Mouse (Mus musculus) lung, embryonic 15.5 days (tissue): ENCODE results near the gene Pdss2. TPM values are rescaled to one million over a fixed set of nuclear protein-coding genes. Genes with fewer than 3 reads are reported as not detected.
A peak's percentile ranks its signal among the peaks of the same experiment; 100 is the strongest.

Source experiments
- ATAC-seq: fragments of 200-750 bp; cut with Nextera tagmentation; 2 replicates; pipeline ENCODE4 v1.8.0; 2017; ENCODE audit warnings: moderate number of reproducible peaks, borderline replicate concordance; ENCODE audit not compliant: low FRiP score, low TSS enrichment; ENCODE audit errors: extremely low read depth
- H3K27ac ChIP-seq: fragments of 300-500 bp; sonication (generic); 2 replicates; pipeline ENCODE4 v1.5.1; 2015; ENCODE audit warnings: moderate library complexity, mild to moderate bottlenecking, inconsistent platforms
- H3K27me3 ChIP-seq: fragments of 300-500 bp; sonication (generic); 2 replicates; pipeline ENCODE4 v1.6.1; 2015; ENCODE audit warnings: inconsistent platforms
- H3K36me3 ChIP-seq: fragments of 300-500 bp; sonication (generic); 2 replicates; pipeline ENCODE4 v1.6.1; 2015; ENCODE audit warnings: inconsistent platforms
- H3K4me1 ChIP-seq: fragments of 300-500 bp; sonication (generic); 2 replicates; pipeline ENCODE4 v1.6.1; 2015; ENCODE audit warnings: inconsistent platforms
- H3K4me2 ChIP-seq: fragments of 300-500 bp; sonication (generic); 2 replicates; pipeline ENCODE4 v1.6.1; 2015; ENCODE audit warnings: inconsistent platforms, mild to moderate bottlenecking, moderate library complexity
- H3K4me3 ChIP-seq: fragments of 300-500 bp; sonication (generic); 2 replicates; pipeline ENCODE4 v1.5.1; 2015; ENCODE audit warnings: mild to moderate bottlenecking, inconsistent platforms
- H3K9ac ChIP-seq: fragments of 300-500 bp; sonication (generic); 2 replicates; pipeline ENCODE4 v1.6.1; 2015; ENCODE audit warnings: inconsistent platforms
- H3K9me3 ChIP-seq: fragments of 300-500 bp; sonication (generic); 2 replicates; pipeline ENCODE4 v1.6.1; 2016; ENCODE audit warnings: inconsistent platforms
- WGBS: fragments of 180-500 bp; shearing (Covaris S2); methylation state at CpG from one replicate; pipeline ENCODE4 v1.1.7; 2015; 5-methylcytosine and 5-hydroxymethylcytosine counted together
- polyA plus RNA-seq: library from polyadenylated mRNA; unstranded; fragments of >200 nt; fragmentation: Nextera tagmentation; extraction: Ambion mirVana; gene quantifications from 2 replicates; pipeline ENCODE4 v1.2.1, GENCODE M21; 2015

Gene Pdss2
- polyA plus RNA-seq, 1 experiment from 2014 or later: 11.9 TPM

- Histone ChIP-seq H3K9me3 (no peaks in the 10 kb centered on the region), H3K27ac (no peak overlapping the region), H3K36me3 (no peaks in the 10 kb centered on the region), H3K27me3 (no peaks in the 10 kb centered on the region), H3K9ac (no peak overlapping the region), H3K4me2 (no peak overlapping the region), H3K4me3 (no peak overlapping the region), H3K4me1 (no peaks in the 10 kb centered on the region)
- WGBS: 89% methylated on average over 9 of the region's 9 CpGs
- ATAC-seq: no peak
These were observed 96.2 kb downstream of the Pdss2 start for GRCm38 (mm10) chr10:43317327-43317951.

- no peak overlapping the region for H3K4me2 ChIP-seq
- no peak overlapping the region for H3K4me3 ChIP-seq
- no peaks in the 10 kb centered on the region for H3K9me3 ChIP-seq
- H3K9ac ChIP-seq: no peak overlapping the region
- no peaks in the 10 kb centered on the region for H3K4me1 ChIP-seq
- ATAC-seq: no peak
- H3K27me3 ChIP-seq: no peaks in the 10 kb centered on the region
- H3K36me3 ChIP-seq: no peaks in the 10 kb centered on the region
- H3K27ac ChIP-seq: no peak overlapping the region
- 74% methylated on average over 5 of the region's 5 CpGs for WGBS
These were observed 99.7 kb downstream of the Pdss2 start for GRCm38 (mm10) chr10:43321019-43321418.

- Histone ChIP-seq H3K4me2 (no peak overlapping the region), H3K27ac (no peak overlapping the region)
These were observed 101.3 kb downstream of the Pdss2 start for GRCm38 (mm10) chr10:43322446-43323178.

GRCm38 (mm10) chr10:43323386-43323785 is 102.1 kb downstream of the Pdss2 start:
- no peak for ATAC-seq
- Histone ChIP-seq H3K9ac (no peak overlapping the region), H3K4me3 (no peak overlapping the region), H3K4me1 (no peaks in the 10 kb centered on the region), H3K9me3 (no peaks in the 10 kb centered on the region), H3K36me3 (no peaks in the 10 kb centered on the region), H3K27me3 (no peaks in the 10 kb centered on the region), H3K4me2 (no peak overlapping the region), H3K27ac (no peak overlapping the region)
- WGBS: 64% methylated on average over 8 of the region's 8 CpGs

More at GRCm38 (mm10) chr10:43322446-43323178, 101.3 kb downstream of the Pdss2 start:
- 69% methylated on average over 9 of the region's 9 CpGs for WGBS
- no peaks in the 10 kb centered on the region for H3K9me3 ChIP-seq
- ATAC-seq: no peak
- no peak overlapping the region for H3K4me3 ChIP-seq
- no peaks in the 10 kb centered on the region for H3K4me1 ChIP-seq
- H3K9ac ChIP-seq: no peak overlapping the region
- no peaks in the 10 kb centered on the region for H3K36me3 ChIP-seq
- no peaks in the 10 kb centered on the region for H3K27me3 ChIP-seq

GRCm38 (mm10) chr10:43329813-43330212 is 108.5 kb downstream of the Pdss2 start:
- Histone ChIP-seq H3K27ac (no peak overlapping the region), H3K9me3 (no peaks in the 10 kb centered on the region), H3K9ac (no peak overlapping the region), H3K36me3 (no peaks in the 10 kb centered on the region), H3K27me3 (no peaks in the 10 kb centered on the region), H3K4me1 (no peaks in the 10 kb centered on the region), H3K4me2 (no peak overlapping the region), H3K4me3 (no peak overlapping the region)
- no peak for ATAC-seq
- 91% methylated on average over 5 of the region's 5 CpGs for WGBS

- no peak overlapping the region for H3K4me3 ChIP-seq
- WGBS: 32% methylated on average over 3 of the region's 4 CpGs
- no peak for ATAC-seq
- H3K9me3 ChIP-seq: no peaks in the 10 kb centered on the region
- H3K36me3 ChIP-seq: no peaks in the 10 kb centered on the region
- H3K27me3 ChIP-seq: no peaks in the 10 kb centered on the region
- no peaks in the 10 kb centered on the region for H3K4me1 ChIP-seq
- no peak overlapping the region for H3K9ac ChIP-seq
- H3K4me2 ChIP-seq: no peak overlapping the region
- H3K27ac ChIP-seq: no peak overlapping the region
These were observed 109.4 kb downstream of the Pdss2 start for GRCm38 (mm10) chr10:43330691-43331090.

- no peaks in the 10 kb centered on the region for H3K27me3 ChIP-seq
- peak; percentile 42; the same call in 1 of the 2 replicates for ATAC-seq
- no peaks in the 10 kb centered on the region for H3K4me1 ChIP-seq
- no peaks in the 10 kb centered on the region for H3K9me3 ChIP-seq
- 27% methylated on average over 15 of the region's 15 CpGs for WGBS
- no peaks in the 10 kb centered on the region for H3K36me3 ChIP-seq
- H3K4me3 ChIP-seq: no peak overlapping the region
- no peak overlapping the region for H3K4me2 ChIP-seq
- H3K27ac ChIP-seq: no peak overlapping the region
- H3K9ac ChIP-seq: no peak overlapping the region
These were observed 110.8 kb downstream of the Pdss2 start for GRCm38 (mm10) chr10:43331931-43332701.

GRCm38 (mm10) chr10:43335874-43336273 is 114.6 kb downstream of the Pdss2 start:
- no peak for ATAC-seq
- Histone ChIP-seq H3K27me3 (no peaks in the 10 kb centered on the region), H3K36me3 (no peaks in the 10 kb centered on the region), H3K9me3 (no peaks in the 10 kb centered on the region), H3K9ac (no peak overlapping the region), H3K27ac (no peak overlapping the region), H3K4me1 (no peaks in the 10 kb centered on the region), H3K4me3 (no peak overlapping the region), H3K4me2 (no peak overlapping the region)
- 39% methylated on average over 4 of the region's 4 CpGs for WGBS

GRCm38 (mm10) chr10:43337110-43337509 is 115.8 kb downstream of the Pdss2 start:
- no peaks in the 10 kb centered on the region for H3K27me3 ChIP-seq
- 95% methylated on average over 2 of the region's 2 CpGs for WGBS

GRCm38 (mm10) chr10:43339811-43340210 is 118.5 kb downstream of the Pdss2 start:
- no peaks in the 10 kb centered on the region for H3K27me3 ChIP-seq
- no peaks in the 10 kb centered on the region for H3K36me3 ChIP-seq
- no peaks in the 10 kb centered on the region for H3K4me1 ChIP-seq
- H3K4me2 ChIP-seq: no peak overlapping the region
- ATAC-seq: no peak
- H3K9ac ChIP-seq: no peak overlapping the region
- H3K9me3 ChIP-seq: no peaks in the 10 kb centered on the region
- H3K4me3 ChIP-seq: no peak overlapping the region
- WGBS: 65% methylated on average over 10 of the region's 10 CpGs
- H3K27ac ChIP-seq: no peak overlapping the region

More at GRCm38 (mm10) chr10:43337110-43337509, 115.8 kb downstream of the Pdss2 start:
- H3K4me1 ChIP-seq: no peaks in the 10 kb centered on the region
- no peak overlapping the region for H3K4me2 ChIP-seq
- no peaks in the 10 kb centered on the region for H3K9me3 ChIP-seq
- H3K36me3 ChIP-seq: no peaks in the 10 kb centered on the region
- H3K4me3 ChIP-seq: no peak overlapping the region
- no peak for ATAC-seq
- H3K27ac ChIP-seq: no peak overlapping the region
- H3K9ac ChIP-seq: no peak overlapping the region

- no peaks in the 10 kb centered on the region for H3K4me1 ChIP-seq
- H3K9ac ChIP-seq: no peak overlapping the region
- no peak overlapping the region for H3K4me3 ChIP-seq
- no peak overlapping the region for H3K4me2 ChIP-seq
- no peak overlapping the region for H3K27ac ChIP-seq
- no peaks in the 10 kb centered on the region for H3K27me3 ChIP-seq
- H3K9me3 ChIP-seq: no peaks in the 10 kb centered on the region
- no peaks in the 10 kb centered on the region for H3K36me3 ChIP-seq
- no peak for ATAC-seq
- WGBS: 74% methylated on average over 2 of the region's 2 CpGs
These were observed 128.4 kb downstream of the Pdss2 start for GRCm38 (mm10) chr10:43349718-43350117.

GRCm38 (mm10) chr10:43357884-43358283 is 136.6 kb downstream of the Pdss2 start:
- H3K4me1 ChIP-seq: no peaks in the 10 kb centered on the region
- no peak overlapping the region for H3K4me2 ChIP-seq
- H3K9ac ChIP-seq: no peak overlapping the region
- H3K27me3 ChIP-seq: no peaks in the 10 kb centered on the region
- ATAC-seq: no peak
- H3K36me3 ChIP-seq: no peaks in the 10 kb centered on the region
- no peak overlapping the region for H3K4me3 ChIP-seq
- no peak overlapping the region for H3K27ac ChIP-seq
- 41% methylated on average over 4 of the region's 4 CpGs for WGBS
- H3K9me3 ChIP-seq: no peaks in the 10 kb centered on the region
